Mouse (Mus musculus): Measurements from ENCODE around the gene Serpinb6c.
A peak's percentile ranks its signal among the peaks of the same experiment; 100 is the strongest.
"Not testable (repeated sequence)": the region's sequence is repeated elsewhere in the genome, so short reads cannot be mapped to it uniquely, and the experiment has no call there.

The Serpinb6c gene

GRCm38 (mm10) chr13:33905176-33905954, at the start of gene Serpinb6c:
TSS of gene Serpinb6c (minus strand) at chr13:33905708.
- no peak for DNase-seq (ENCODE audit: extremely low read depth, low read depth, low spot score)

- no peak for DNase-seq (ENCODE audit: extremely low read depth, low read depth, low spot score)
Measured at GRCm38 (mm10) chr13:33952947-33953346, 47.4 kb upstream of the Serpinb6c start.

GRCm38 (mm10) chr13:33952075-33952449, 46.6 kb upstream of the Serpinb6c start:
- no peak for DNase-seq (ENCODE audit: extremely low read depth, low read depth, low spot score)

- no peak for DNase-seq (ENCODE audit: extremely low read depth, low read depth, low spot score)
Measured at GRCm38 (mm10) chr13:33951308-33952074, 46.0 kb upstream of the Serpinb6c start.

- DNase-seq (ENCODE audit: extremely low read depth, low read depth, low spot score), result no peak
Measured at GRCm38 (mm10) chr13:33942212-33942779, 36.8 kb upstream of the Serpinb6c start.

- DNase-seq (ENCODE audit: extremely low read depth, low read depth, low spot score), result no peak
Measured at GRCm38 (mm10) chr13:33941288-33941808, 35.8 kb upstream of the Serpinb6c start.

- not testable (repeated sequence) for DNase-seq (ENCODE audit: extremely low read depth, low read depth, low spot score)
Measured at GRCm38 (mm10) chr13:33937587-33937986, 32.1 kb upstream of the Serpinb6c start.

- no peak for DNase-seq (ENCODE audit: extremely low read depth, low read depth, low spot score)
Measured at GRCm38 (mm10) chr13:33937151-33937550, 31.6 kb upstream of the Serpinb6c start.

GRCm38 (mm10) chr13:33935465-33936181, 30.1 kb upstream of the Serpinb6c start:
- DNase-seq (ENCODE audit: extremely low read depth, low read depth, low spot score), result no peak

GRCm38 (mm10) chr13:33934743-33935142, 29.2 kb upstream of the Serpinb6c start:
- no peak for DNase-seq (ENCODE audit: extremely low read depth, low read depth, low spot score)

- no peak for DNase-seq (ENCODE audit: extremely low read depth, low read depth, low spot score)
Measured at GRCm38 (mm10) chr13:33930912-33931311, 25.4 kb upstream of the Serpinb6c start.

GRCm38 (mm10) chr13:33930281-33930680, 24.8 kb upstream of the Serpinb6c start:
- no peak for DNase-seq (ENCODE audit: extremely low read depth, low read depth, low spot score)

GRCm38 (mm10) chr13:33921699-33922098, 16.2 kb upstream of the Serpinb6c start:
- DNase-seq (ENCODE audit: extremely low read depth, low read depth, low spot score), result no peak

- no peak for DNase-seq (ENCODE audit: extremely low read depth, low read depth, low spot score)
Measured at GRCm38 (mm10) chr13:33921041-33921440, 15.5 kb upstream of the Serpinb6c start.

- peak; percentile 98 for DNase-seq (ENCODE audit: extremely low read depth, low read depth, low spot score)
Measured at GRCm38 (mm10) chr13:33906821-33907220, 1.3 kb upstream of the Serpinb6c start.

GRCm38 (mm10) chr13:33903290-33903689, 2.2 kb downstream of the Serpinb6c start:
- no peak for DNase-seq (ENCODE audit: extremely low read depth, low read depth, low spot score)

- DNase-seq (ENCODE audit: extremely low read depth, low read depth, low spot score), result no peak
Measured at GRCm38 (mm10) chr13:33894207-33894606, 11.3 kb downstream of the Serpinb6c start.

- DNase-seq (ENCODE audit: extremely low read depth, low read depth, low spot score), result no peak
Measured at GRCm38 (mm10) chr13:33843308-33843707, 62.2 kb downstream of the Serpinb6c start, which contains the start of gene Serpinb6e. TSS of gene Serpinb6e (minus strand) at chr13:33843408.

- no peak for DNase-seq (ENCODE audit: extremely low read depth, low read depth, low spot score)
Measured at GRCm38 (mm10) chr13:33830751-33831150, 74.8 kb downstream of the Serpinb6c start.

Data from fat pad, adult 2 months (tissue).